Mouse (Mus musculus): ENCODE measurements around the gene Arhgdib. TPM values are rescaled to one million over a fixed set of nuclear protein-coding genes. Genes with fewer than 3 reads are reported as not detected.

Gene Arhgdib
- polyA plus RNA-seq, 1 experiment from 2014 or later = 17.9 TPM

DNA sequence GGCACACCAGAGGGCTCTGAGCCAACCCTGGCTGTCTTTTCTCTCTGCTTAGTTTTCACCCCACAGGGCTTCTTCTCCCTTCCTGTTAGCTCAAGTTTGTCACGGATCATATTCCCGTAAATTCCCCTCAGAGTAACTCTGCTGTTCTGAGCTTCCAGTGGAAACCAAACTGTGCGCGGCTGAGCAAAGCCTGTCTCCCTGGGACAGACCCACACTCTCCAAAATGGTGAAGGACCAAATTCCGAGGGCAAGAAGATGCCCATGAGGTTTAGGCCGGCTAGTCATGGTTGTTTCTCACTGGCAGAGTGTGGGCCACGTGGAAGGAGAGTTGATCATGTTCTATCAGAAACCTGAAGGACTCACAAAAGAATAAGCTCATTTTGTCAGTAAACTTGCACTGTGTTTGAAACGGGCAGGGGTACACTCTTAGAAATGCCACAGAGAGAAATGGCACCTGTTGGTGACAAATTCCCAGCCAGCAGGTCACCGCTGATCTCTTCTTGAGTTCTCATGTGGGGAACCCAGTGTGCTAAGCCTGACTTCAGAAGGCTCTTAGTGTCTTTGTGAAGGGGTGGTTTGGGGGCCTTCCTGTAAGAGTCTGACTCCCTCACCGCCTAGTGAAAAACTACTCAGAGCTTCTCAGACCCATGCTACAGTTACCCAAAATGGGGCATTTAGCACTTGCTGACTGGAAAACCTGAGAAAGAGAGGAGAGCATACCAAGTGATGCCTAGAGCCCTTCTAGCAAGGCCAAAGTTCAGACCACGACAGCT is 1.3 kb downstream of the Arhgdib start:
- Histone ChIP-seq H3K4me3 (replicated peaks; ENCODE audit: low read length) (no peak overlapping the region), H3K4me2 (replicated peaks) (no peak overlapping the region), H3K36me3 (replicated peaks; ENCODE audit: control insufficient read depth, insufficient read depth) (no peaks in the 10 kb centered on the region), H3K27ac (no peak overlapping the region), H3K27me3 (ENCODE audit: control insufficient read depth, insufficient read depth, low read length) (no peaks in the 10 kb centered on the region), H3K4me1 (replicated peaks; ENCODE audit: control insufficient read depth, insufficient read depth, low read length) (no peaks in the 10 kb centered on the region), H3K9ac (no peak overlapping the region), H3K9me3 (ENCODE audit: control insufficient read depth, low read length) (no peaks in the 10 kb centered on the region)
- WGBS = 76% methylated on average over 11 of the region's 11 CpGs
- ATAC-seq (ENCODE audit: low FRiP score) = no peak
- DNase-seq (ENCODE audit: low spot score) = no peak

DNA sequence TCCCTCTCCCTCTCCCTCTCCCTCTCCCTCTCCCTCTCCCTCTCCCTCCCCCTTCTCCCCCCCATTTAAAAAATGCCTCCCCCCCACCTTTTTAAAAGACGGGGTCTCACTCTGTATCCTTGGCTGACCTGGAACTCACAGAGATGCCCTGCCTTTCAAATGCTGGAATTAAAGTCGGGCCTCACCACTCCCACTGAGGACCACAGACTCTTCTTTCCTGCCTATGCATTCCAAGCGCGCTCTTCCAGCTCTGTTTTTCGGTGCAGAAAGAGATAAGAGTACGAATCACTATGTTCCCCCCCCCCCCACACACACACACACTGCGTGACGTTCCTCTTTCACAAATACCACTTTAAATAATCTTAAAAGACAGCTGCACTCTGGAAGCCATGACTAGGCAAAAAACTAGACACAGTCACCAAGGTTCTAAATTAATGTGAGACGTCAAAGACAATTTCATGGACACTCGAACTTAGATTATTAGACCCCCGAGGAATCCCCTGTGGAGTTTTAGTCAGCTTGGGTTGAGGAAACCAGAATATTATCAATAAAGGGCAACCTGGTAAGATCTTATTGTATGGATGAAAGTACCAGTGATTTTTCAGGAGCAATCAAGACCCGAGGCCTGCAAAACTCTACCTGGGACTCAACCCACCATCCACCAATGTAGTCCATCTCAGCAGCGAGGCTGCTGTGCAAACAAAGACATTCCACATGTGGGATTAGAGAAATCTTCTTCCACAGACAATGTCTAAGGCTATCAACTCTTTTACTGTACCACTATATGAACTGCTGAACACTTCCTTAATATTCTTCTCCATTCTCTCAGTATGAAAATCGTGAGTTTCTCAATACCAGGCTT is 2.1 kb downstream of the Arhgdib start:
- no peaks in the 10 kb centered on the region for H3K27me3 ChIP-seq (ENCODE audit: control insufficient read depth, insufficient read depth, low read length)
- ATAC-seq (ENCODE audit: low FRiP score) = no peak
- no peak overlapping the region for H3K9ac ChIP-seq
- no peaks in the 10 kb centered on the region for H3K9me3 ChIP-seq (ENCODE audit: control insufficient read depth, low read length)
- H3K36me3 ChIP-seq (replicated peaks; ENCODE audit: control insufficient read depth, insufficient read depth) = no peaks in the 10 kb centered on the region
- no peak for DNase-seq (ENCODE audit: low spot score)
- no peak overlapping the region for H3K4me3 ChIP-seq (replicated peaks; ENCODE audit: low read length)
- no peak overlapping the region for H3K4me2 ChIP-seq (replicated peaks)
- 77% methylated on average over 14 of the region's 14 CpGs for WGBS
- no peaks in the 10 kb centered on the region for H3K4me1 ChIP-seq (replicated peaks; ENCODE audit: control insufficient read depth, insufficient read depth, low read length)
- no peak overlapping the region for H3K27ac ChIP-seq

DNA sequence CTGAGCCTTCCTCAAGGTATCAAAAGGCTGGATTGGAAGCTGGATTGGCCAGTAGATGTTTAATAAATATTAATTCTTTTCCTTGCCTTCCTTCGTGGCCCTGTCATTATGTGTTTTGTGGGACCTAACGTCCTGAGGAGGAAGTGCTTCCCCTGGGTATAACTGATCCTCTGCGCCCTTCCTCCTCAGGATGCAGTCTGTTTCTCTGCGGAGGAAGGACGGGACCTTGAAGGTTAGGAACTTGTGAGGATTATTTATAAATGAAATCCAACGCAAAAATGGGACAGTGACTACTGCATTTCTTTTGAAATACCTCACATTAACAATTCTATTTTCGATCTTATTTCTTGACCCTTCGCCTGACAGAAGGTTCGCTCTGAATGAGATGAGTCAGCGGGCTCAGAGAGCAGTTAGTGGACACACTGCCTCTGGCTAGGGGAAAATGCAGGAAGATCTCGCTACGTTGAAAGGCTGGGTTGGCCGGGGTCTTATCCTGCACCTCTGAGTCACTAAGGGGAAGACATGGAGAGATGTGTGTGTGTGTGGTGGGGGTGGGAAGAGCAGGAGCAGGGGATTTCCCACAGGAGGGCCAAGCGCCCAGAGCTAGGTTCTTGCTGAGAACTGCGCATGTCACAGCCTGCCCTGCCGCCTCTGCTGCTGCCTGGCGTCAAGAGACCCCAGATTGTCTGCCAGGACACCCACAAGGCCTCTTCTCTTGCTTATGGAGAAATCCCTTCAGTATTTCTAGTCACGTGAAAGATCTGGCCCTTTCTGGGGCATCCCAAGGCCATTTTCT is 3.2 kb downstream of the Arhgdib start:
- Histone ChIP-seq H3K9ac (no peak overlapping the region), H3K4me1 (replicated peaks; ENCODE audit: control insufficient read depth, insufficient read depth, low read length) (no peaks in the 10 kb centered on the region), H3K27ac (no peak overlapping the region), H3K4me3 (replicated peaks; ENCODE audit: low read length) (no peak overlapping the region), H3K9me3 (ENCODE audit: control insufficient read depth, low read length) (no peaks in the 10 kb centered on the region), H3K36me3 (replicated peaks; ENCODE audit: control insufficient read depth, insufficient read depth) (no peaks in the 10 kb centered on the region), H3K27me3 (ENCODE audit: control insufficient read depth, insufficient read depth, low read length) (no peaks in the 10 kb centered on the region), H3K4me2 (replicated peaks) (no peak overlapping the region)
- ATAC-seq (ENCODE audit: low FRiP score) (no peak), DNase-seq (ENCODE audit: low spot score) (no peak)
- 79% methylated on average over 18 of the region's 18 CpGs for WGBS

DNA sequence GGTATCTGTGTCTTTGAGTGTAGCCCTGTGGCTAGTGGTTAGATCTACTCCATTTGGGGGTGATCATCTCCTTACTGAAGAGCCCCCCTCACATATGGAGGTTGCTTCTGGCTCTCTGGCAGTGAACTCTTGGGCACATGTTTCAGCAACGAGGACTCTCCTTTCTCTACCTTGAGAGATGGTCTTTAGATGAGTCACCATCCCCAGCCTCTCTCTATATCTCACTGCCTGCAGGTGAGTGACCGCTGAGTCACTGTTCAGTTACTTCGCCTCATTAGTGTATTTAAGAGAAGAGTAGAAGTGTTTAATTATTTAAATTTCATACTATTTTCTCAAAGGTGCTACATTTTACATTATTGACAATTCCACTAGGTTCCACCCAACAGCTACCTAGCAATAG is 4.6 kb downstream of the Arhgdib start:
- ATAC-seq (ENCODE audit: low FRiP score) = no peak
- WGBS = 91% methylated on average over 3 of the region's 3 CpGs
- no peaks in the 10 kb centered on the region for H3K36me3 ChIP-seq (replicated peaks; ENCODE audit: control insufficient read depth, insufficient read depth)

DNA sequence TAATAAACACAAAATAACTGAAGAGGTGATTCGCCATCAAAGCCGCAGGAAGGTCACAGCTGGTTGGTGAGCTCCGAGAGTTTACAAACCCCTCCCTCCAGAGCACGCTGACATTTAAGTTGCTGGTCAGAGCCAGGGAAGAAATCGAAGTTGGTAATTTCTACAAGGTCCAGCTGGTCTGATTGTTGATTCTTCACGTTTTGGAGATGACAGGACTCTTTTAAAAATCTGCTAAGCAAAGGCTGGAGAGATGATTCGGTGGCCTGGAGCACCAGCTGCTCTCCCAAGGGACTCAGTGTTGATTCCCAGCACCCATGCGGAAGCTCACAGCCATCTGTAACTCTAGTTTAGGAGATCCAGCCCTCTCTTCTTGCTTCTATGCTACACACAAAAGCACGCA is 5.3 kb downstream of the Arhgdib start:
- no peak for DNase-seq (ENCODE audit: low spot score)
- ATAC-seq (ENCODE audit: low FRiP score) = no peak
- no peaks in the 10 kb centered on the region for H3K4me1 ChIP-seq (replicated peaks; ENCODE audit: control insufficient read depth, insufficient read depth, low read length)
- no peaks in the 10 kb centered on the region for H3K27me3 ChIP-seq (ENCODE audit: control insufficient read depth, insufficient read depth, low read length)
- no peaks in the 10 kb centered on the region for H3K36me3 ChIP-seq (replicated peaks; ENCODE audit: control insufficient read depth, insufficient read depth)
- no peak overlapping the region for H3K4me3 ChIP-seq (replicated peaks; ENCODE audit: low read length)
- 87% methylated on average over 9 of the region's 9 CpGs for WGBS
- H3K9ac ChIP-seq = no peak overlapping the region
- no peaks in the 10 kb centered on the region for H3K9me3 ChIP-seq (ENCODE audit: control insufficient read depth, low read length)
- no peak overlapping the region for H3K4me2 ChIP-seq (replicated peaks)
- H3K27ac ChIP-seq = no peak overlapping the region

More for the DNA sequence above, 4.6 kb downstream of the Arhgdib start:
- H3K27me3 ChIP-seq (ENCODE audit: control insufficient read depth, insufficient read depth, low read length) = no peaks in the 10 kb centered on the region
- H3K27ac ChIP-seq = no peak overlapping the region
- H3K9me3 ChIP-seq (ENCODE audit: control insufficient read depth, low read length) = no peaks in the 10 kb centered on the region
- H3K4me3 ChIP-seq (replicated peaks; ENCODE audit: low read length) = no peak overlapping the region
- no peak overlapping the region for H3K4me2 ChIP-seq (replicated peaks)
- no peaks in the 10 kb centered on the region for H3K4me1 ChIP-seq (replicated peaks; ENCODE audit: control insufficient read depth, insufficient read depth, low read length)
- H3K9ac ChIP-seq = no peak overlapping the region
- no peak for DNase-seq (ENCODE audit: low spot score)

DNA sequence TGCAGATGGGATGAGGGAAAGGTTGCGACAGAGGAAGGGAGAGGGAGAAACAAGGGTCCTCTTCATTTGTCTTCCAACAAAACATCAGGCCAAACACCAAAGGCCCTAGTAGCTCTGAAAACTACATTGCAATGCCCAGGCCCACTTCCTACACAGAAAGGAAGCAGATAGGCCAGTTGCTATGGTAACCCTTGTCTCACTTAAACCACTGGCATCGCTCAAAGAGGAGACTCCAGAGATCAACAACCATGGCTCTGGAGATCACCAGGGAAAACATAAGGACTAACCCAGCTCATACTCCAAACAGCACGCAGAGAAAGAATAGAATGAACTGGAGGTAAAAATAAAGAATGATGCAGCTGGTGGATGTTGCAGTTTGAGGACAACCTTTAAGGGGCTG is 6.5 kb downstream of the Arhgdib start:
- Histone ChIP-seq H3K4me3 (replicated peaks; ENCODE audit: low read length) (no peak overlapping the region), H3K9me3 (ENCODE audit: control insufficient read depth, low read length) (no peaks in the 10 kb centered on the region), H3K36me3 (replicated peaks; ENCODE audit: control insufficient read depth, insufficient read depth) (no peaks in the 10 kb centered on the region), H3K4me1 (replicated peaks; ENCODE audit: control insufficient read depth, insufficient read depth, low read length) (0 out of 2 replicates have a peak, but pooled peaks cover 2% of the 10 kb centered on the region), H3K4me2 (replicated peaks) (no peak overlapping the region), H3K27me3 (ENCODE audit: control insufficient read depth, insufficient read depth, low read length) (no peaks in the 10 kb centered on the region), H3K27ac (no peak overlapping the region), H3K9ac (no peak overlapping the region)
- 68% methylated on average over 3 of the region's 3 CpGs for WGBS
- ATAC-seq (ENCODE audit: low FRiP score) = no peak
- no peak for DNase-seq (ENCODE audit: low spot score)

DNA sequence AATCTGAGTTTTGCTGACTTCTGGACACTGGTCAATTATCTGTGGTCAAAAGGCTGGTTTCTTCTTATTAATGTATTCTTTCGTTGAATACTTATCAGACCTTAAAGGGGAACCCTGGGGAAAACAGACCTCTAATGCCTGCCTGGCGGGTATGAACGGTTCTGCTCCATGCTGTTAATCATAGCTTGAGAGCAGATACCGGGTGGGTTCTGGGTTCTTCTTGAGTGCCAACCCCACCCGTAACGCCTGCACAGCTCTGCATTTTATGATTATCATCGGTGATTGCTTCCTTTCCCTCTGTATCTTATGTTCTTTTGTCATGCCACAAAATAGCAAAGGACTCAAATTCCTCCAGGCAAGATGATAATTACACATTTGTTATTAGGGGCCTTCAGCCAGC is 7.6 kb downstream of the Arhgdib start:
- Histone ChIP-seq H3K9ac (no peak overlapping the region), H3K27ac (no peak overlapping the region)
- WGBS = 76% methylated on average over 7 of the region's 7 CpGs

DNA sequence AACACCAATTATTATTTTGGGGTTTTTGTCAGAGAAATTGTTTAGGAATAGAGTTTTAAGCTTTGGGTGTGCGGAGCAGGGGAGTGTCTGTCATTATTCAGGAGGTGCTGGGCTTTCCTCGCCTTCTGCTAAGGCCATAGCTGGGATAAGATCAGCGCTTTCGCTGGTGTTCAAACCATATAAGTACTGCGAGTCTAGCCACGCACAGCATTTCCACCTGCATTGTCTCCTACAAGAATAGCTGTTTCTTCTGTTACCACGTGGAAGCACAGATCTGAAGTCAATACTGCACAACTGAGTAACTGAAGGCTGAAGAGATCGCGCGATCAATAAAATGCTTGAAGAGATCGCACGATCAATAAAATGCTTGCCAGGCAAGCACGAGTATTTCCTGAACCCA is 10.5 kb downstream of the Arhgdib start:
- Histone ChIP-seq H3K27ac (peak overlapping the region; percentile 59), H3K9ac (no peak overlapping the region), H3K4me3 (replicated peaks; ENCODE audit: low read length) (no peak overlapping the region), H3K4me2 (replicated peaks) (no peak overlapping the region), H3K4me1 (replicated peaks; ENCODE audit: control insufficient read depth, insufficient read depth, low read length) (0 out of 2 replicates have a peak, but pooled peaks cover 2% of the 10 kb centered on the region), H3K36me3 (replicated peaks; ENCODE audit: control insufficient read depth, insufficient read depth) (no peaks in the 10 kb centered on the region), H3K9me3 (ENCODE audit: control insufficient read depth, low read length) (no peaks in the 10 kb centered on the region), H3K27me3 (ENCODE audit: control insufficient read depth, insufficient read depth, low read length) (no peaks in the 10 kb centered on the region)
- no peak for DNase-seq (ENCODE audit: low spot score)
- no peak for ATAC-seq (ENCODE audit: low FRiP score)
- WGBS = 85% methylated on average over 13 of the region's 13 CpGs

More for the DNA sequence above, 7.6 kb downstream of the Arhgdib start:
- no peaks in the 10 kb centered on the region for H3K9me3 ChIP-seq (ENCODE audit: control insufficient read depth, low read length)
- H3K36me3 ChIP-seq (replicated peaks; ENCODE audit: control insufficient read depth, insufficient read depth) = no peaks in the 10 kb centered on the region
- 0 out of 2 replicates have a peak, but pooled peaks cover 2% of the 10 kb centered on the region for H3K4me1 ChIP-seq (replicated peaks; ENCODE audit: control insufficient read depth, insufficient read depth, low read length)
- H3K4me2 ChIP-seq (replicated peaks) = no peak overlapping the region
- no peak overlapping the region for H3K4me3 ChIP-seq (replicated peaks; ENCODE audit: low read length)
- H3K27me3 ChIP-seq (ENCODE audit: control insufficient read depth, insufficient read depth, low read length) = no peaks in the 10 kb centered on the region
- DNase-seq (ENCODE audit: low spot score) (no peak), ATAC-seq (ENCODE audit: low FRiP score) (no peak)

DNA sequence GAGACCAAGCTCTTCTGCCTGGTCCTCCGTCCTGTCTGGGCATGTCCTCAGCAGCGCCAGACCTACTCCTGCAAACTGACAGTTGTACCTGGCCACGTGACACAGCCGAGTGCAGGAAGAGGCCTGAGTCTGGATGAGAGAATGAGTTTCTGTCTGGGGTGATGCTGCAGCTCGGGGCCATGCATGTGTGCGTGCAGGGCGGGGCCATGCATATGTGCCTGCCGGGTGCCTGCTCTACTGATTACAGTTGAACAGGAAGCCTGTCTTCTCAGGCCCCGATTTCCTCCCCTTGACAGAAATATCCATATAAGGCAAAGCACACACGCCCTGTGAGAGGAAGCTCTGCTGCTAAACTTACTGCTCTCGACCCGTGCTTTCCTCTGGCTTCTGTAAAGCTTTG is 11.0 kb downstream of the Arhgdib start:
- H3K27ac ChIP-seq = peak overlapping the region; percentile 59
- ATAC-seq (ENCODE audit: low FRiP score) = no peak

More for the DNA sequence above, 11.0 kb downstream of the Arhgdib start:
- Histone ChIP-seq H3K4me2 (replicated peaks) (no peak overlapping the region), H3K4me1 (replicated peaks; ENCODE audit: control insufficient read depth, insufficient read depth, low read length) (0 out of 2 replicates have a peak, but pooled peaks cover 2% of the 10 kb centered on the region), H3K9ac (no peak overlapping the region), H3K36me3 (replicated peaks; ENCODE audit: control insufficient read depth, insufficient read depth) (no peaks in the 10 kb centered on the region), H3K27me3 (ENCODE audit: control insufficient read depth, insufficient read depth, low read length) (no peaks in the 10 kb centered on the region), H3K4me3 (replicated peaks; ENCODE audit: low read length) (no peak overlapping the region), H3K9me3 (ENCODE audit: control insufficient read depth, low read length) (no peaks in the 10 kb centered on the region)
- no peak for DNase-seq (ENCODE audit: low spot score)
- 67% methylated on average over 12 of the region's 12 CpGs for WGBS

Measured in hindbrain, embryonic 14.5 days (tissue).